Mouse (Mus musculus): Measurements from ENCODE around the gene Met. TPM values are rescaled to one million over a fixed set of nuclear protein-coding genes. Genes with fewer than 3 reads are reported as not detected.

The Met gene
- polyA plus RNA-seq, 1 experiment from 2014 or later, result 3.0 TPM

- ATAC-seq (ENCODE audit: insufficient number of reproducible peaks, low FRiP score), result no peak
- H3K4me3 ChIP-seq, result no peak overlapping the region
- H3K27me3 ChIP-seq (replicated peaks), result no peaks in the 10 kb centered on the region
- no peaks in the 10 kb centered on the region for H3K9me3 ChIP-seq (replicated peaks)
- H3K27ac ChIP-seq (ENCODE audit: poor library complexity, severe bottlenecking), result no peak overlapping the region
- no peaks in the 10 kb centered on the region for H3K36me3 ChIP-seq
- no peak overlapping the region for H3K9ac ChIP-seq
- H3K4me1 ChIP-seq (replicated peaks), result peaks cover 6% of the 10 kb centered on the region; the same call in 1 of the 2 replicates
- 90% methylated on average over 15 of the region's 15 CpGs for WGBS
- no peak overlapping the region for H3K4me2 ChIP-seq
Measured at GRCm38 (mm10) chr6:17513381-17513780, 49.8 kb downstream of the Met start.

GRCm38 (mm10) chr6:17515775-17516460 is 52.3 kb downstream of the Met start:
- no peak overlapping the region for H3K27ac ChIP-seq (ENCODE audit: poor library complexity, severe bottlenecking)
- no peaks in the 10 kb centered on the region for H3K27me3 ChIP-seq (replicated peaks)
- 26% methylated on average over 7 of the region's 7 CpGs for WGBS
- peaks cover 6% of the 10 kb centered on the region; the same call in 1 of the 2 replicates for H3K4me1 ChIP-seq (replicated peaks)
- H3K4me3 ChIP-seq, result no peak overlapping the region
- peak overlapping the region; percentile 6; the same call in 1 of the 2 replicates for H3K4me2 ChIP-seq
- no peak for ATAC-seq (ENCODE audit: insufficient number of reproducible peaks, low FRiP score)
- H3K9ac ChIP-seq, result no peak overlapping the region
- H3K9me3 ChIP-seq (replicated peaks), result no peaks in the 10 kb centered on the region
- no peaks in the 10 kb centered on the region for H3K36me3 ChIP-seq

- Histone ChIP-seq H3K27ac (ENCODE audit: poor library complexity, severe bottlenecking) (no peak overlapping the region), H3K9ac (no peak overlapping the region)
- no peak for ATAC-seq (ENCODE audit: insufficient number of reproducible peaks, low FRiP score)
Measured at GRCm38 (mm10) chr6:17521901-17522717, 58.5 kb downstream of the Met start.

GRCm38 (mm10) chr6:17522917-17523316 is 59.3 kb downstream of the Met start:
- Histone ChIP-seq H3K4me3 (no peak overlapping the region), H3K4me1 (replicated peaks) (0 out of 2 replicates have a peak, but pooled peaks cover 3% of the 10 kb centered on the region), H3K27ac (ENCODE audit: poor library complexity, severe bottlenecking) (no peak overlapping the region), H3K9me3 (replicated peaks) (no peaks in the 10 kb centered on the region), H3K9ac (no peak overlapping the region), H3K27me3 (replicated peaks) (no peaks in the 10 kb centered on the region), H3K36me3 (no peaks in the 10 kb centered on the region), H3K4me2 (no peak overlapping the region)
- no peak for ATAC-seq (ENCODE audit: insufficient number of reproducible peaks, low FRiP score)
- WGBS, result 65% methylated on average over 4 of the region's 4 CpGs

More at GRCm38 (mm10) chr6:17521901-17522717, 58.5 kb downstream of the Met start:
- Histone ChIP-seq H3K27me3 (replicated peaks) (no peaks in the 10 kb centered on the region), H3K36me3 (no peaks in the 10 kb centered on the region), H3K4me3 (no peak overlapping the region), H3K9me3 (replicated peaks) (no peaks in the 10 kb centered on the region), H3K4me1 (replicated peaks) (0 out of 2 replicates have a peak, but pooled peaks cover 3% of the 10 kb centered on the region), H3K4me2 (no peak overlapping the region)
- WGBS, result 65% methylated on average over 8 of the region's 8 CpGs

GRCm38 (mm10) chr6:17529490-17530269 is 66.1 kb downstream of the Met start:
- WGBS, result 51% methylated on average over 6 of the region's 6 CpGs
- Histone ChIP-seq H3K4me2 (no peak overlapping the region), H3K4me3 (no peak overlapping the region), H3K9ac (no peak overlapping the region), H3K27me3 (replicated peaks) (no peaks in the 10 kb centered on the region), H3K36me3 (no peaks in the 10 kb centered on the region), H3K9me3 (replicated peaks) (no peaks in the 10 kb centered on the region; the same call in 1 of the 2 replicates), H3K4me1 (replicated peaks) (peaks cover 9% of the 10 kb centered on the region; the same call in 1 of the 2 replicates), H3K27ac (ENCODE audit: poor library complexity, severe bottlenecking) (no peak overlapping the region)
- ATAC-seq (ENCODE audit: insufficient number of reproducible peaks, low FRiP score), result no peak

GRCm38 (mm10) chr6:17541615-17542014 is 78.0 kb downstream of the Met start:
- Histone ChIP-seq H3K27me3 (replicated peaks) (no peaks in the 10 kb centered on the region), H3K9ac (no peak overlapping the region), H3K9me3 (replicated peaks) (no peaks in the 10 kb centered on the region), H3K27ac (ENCODE audit: poor library complexity, severe bottlenecking) (no peak overlapping the region), H3K36me3 (no peaks in the 10 kb centered on the region), H3K4me1 (replicated peaks) (peaks cover 10% of the 10 kb centered on the region), H3K4me2 (no peak overlapping the region), H3K4me3 (no peak overlapping the region)
- WGBS, result 82% methylated on average over 8 of the region's 8 CpGs
- ATAC-seq (ENCODE audit: insufficient number of reproducible peaks, low FRiP score), result no peak

GRCm38 (mm10) chr6:17542383-17542782 is 78.8 kb downstream of the Met start:
- Histone ChIP-seq H3K9ac (no peak overlapping the region), H3K4me2 (no peak overlapping the region), H3K4me3 (no peak overlapping the region), H3K36me3 (no peaks in the 10 kb centered on the region), H3K27me3 (replicated peaks) (no peaks in the 10 kb centered on the region), H3K9me3 (replicated peaks) (no peaks in the 10 kb centered on the region), H3K27ac (ENCODE audit: poor library complexity, severe bottlenecking) (no peak overlapping the region), H3K4me1 (replicated peaks) (peaks cover 12% of the 10 kb centered on the region)
- ATAC-seq (ENCODE audit: insufficient number of reproducible peaks, low FRiP score), result no peak
- 80% methylated on average over 7 of the region's 7 CpGs for WGBS

- no peak overlapping the region for H3K4me3 ChIP-seq
- peaks cover 12% of the 10 kb centered on the region for H3K4me1 ChIP-seq (replicated peaks)
- 62% methylated on average over 9 of the region's 9 CpGs for WGBS
- H3K9me3 ChIP-seq (replicated peaks), result no peaks in the 10 kb centered on the region
- H3K27me3 ChIP-seq (replicated peaks), result no peaks in the 10 kb centered on the region
- no peak overlapping the region for H3K4me2 ChIP-seq
- peak overlapping the region; percentile 48; the same call in 1 of the 2 replicates for H3K27ac ChIP-seq (ENCODE audit: poor library complexity, severe bottlenecking)
- H3K9ac ChIP-seq, result no peak overlapping the region
- no peaks in the 10 kb centered on the region for H3K36me3 ChIP-seq
- ATAC-seq (ENCODE audit: insufficient number of reproducible peaks, low FRiP score), result no peak
Measured at GRCm38 (mm10) chr6:17545480-17545879, 81.9 kb downstream of the Met start.

GRCm38 (mm10) chr6:17546341-17546740 is 82.7 kb downstream of the Met start:
- Histone ChIP-seq H3K36me3 (no peaks in the 10 kb centered on the region), H3K4me3 (no peak overlapping the region), H3K27ac (ENCODE audit: poor library complexity, severe bottlenecking) (peak overlapping the region; percentile 92), H3K9ac (no peak overlapping the region), H3K4me1 (replicated peaks) (peaks cover 12% of the 10 kb centered on the region), H3K9me3 (replicated peaks) (no peaks in the 10 kb centered on the region), H3K27me3 (replicated peaks) (no peaks in the 10 kb centered on the region), H3K4me2 (peak overlapping the region; percentile 28; the same call in 1 of the 2 replicates)
- no peak for ATAC-seq (ENCODE audit: insufficient number of reproducible peaks, low FRiP score)
- 46% methylated on average over 9 of the region's 9 CpGs for WGBS

- H3K27ac ChIP-seq (ENCODE audit: poor library complexity, severe bottlenecking), result peak overlapping the region; percentile 92
- no peaks in the 10 kb centered on the region for H3K36me3 ChIP-seq
- no peaks in the 10 kb centered on the region for H3K27me3 ChIP-seq (replicated peaks)
- WGBS, result 16% methylated on average over 5 of the region's 5 CpGs
- H3K4me2 ChIP-seq, result peak overlapping the region; percentile 28; the same call in 1 of the 2 replicates
- no peak overlapping the region for H3K4me3 ChIP-seq
- 0 out of 2 replicates have a peak overlapping the region, but pooled peaks have one; percentile 28 for H3K9ac ChIP-seq
- no peaks in the 10 kb centered on the region for H3K9me3 ChIP-seq (replicated peaks)
- peaks cover 12% of the 10 kb centered on the region for H3K4me1 ChIP-seq (replicated peaks)
- peak; percentile 81 for ATAC-seq (ENCODE audit: insufficient number of reproducible peaks, low FRiP score)
Measured at GRCm38 (mm10) chr6:17546825-17547224, 83.2 kb downstream of the Met start.
